Mouse (Mus musculus) right cerebral cortex, postnatal 25 days (tissue): ENCODE measurements at regions not wholly inside any gene's neighbourhood (a gene's known extent, or its start where the extent isn't known, plus 50 kb on each side); places are given as distances from the start of the nearest gene placed in this dataset.

Experiments
- DNase-seq: peaks from one replicate; pipeline ENCODE4 v3.0.0; 2022

DNA sequence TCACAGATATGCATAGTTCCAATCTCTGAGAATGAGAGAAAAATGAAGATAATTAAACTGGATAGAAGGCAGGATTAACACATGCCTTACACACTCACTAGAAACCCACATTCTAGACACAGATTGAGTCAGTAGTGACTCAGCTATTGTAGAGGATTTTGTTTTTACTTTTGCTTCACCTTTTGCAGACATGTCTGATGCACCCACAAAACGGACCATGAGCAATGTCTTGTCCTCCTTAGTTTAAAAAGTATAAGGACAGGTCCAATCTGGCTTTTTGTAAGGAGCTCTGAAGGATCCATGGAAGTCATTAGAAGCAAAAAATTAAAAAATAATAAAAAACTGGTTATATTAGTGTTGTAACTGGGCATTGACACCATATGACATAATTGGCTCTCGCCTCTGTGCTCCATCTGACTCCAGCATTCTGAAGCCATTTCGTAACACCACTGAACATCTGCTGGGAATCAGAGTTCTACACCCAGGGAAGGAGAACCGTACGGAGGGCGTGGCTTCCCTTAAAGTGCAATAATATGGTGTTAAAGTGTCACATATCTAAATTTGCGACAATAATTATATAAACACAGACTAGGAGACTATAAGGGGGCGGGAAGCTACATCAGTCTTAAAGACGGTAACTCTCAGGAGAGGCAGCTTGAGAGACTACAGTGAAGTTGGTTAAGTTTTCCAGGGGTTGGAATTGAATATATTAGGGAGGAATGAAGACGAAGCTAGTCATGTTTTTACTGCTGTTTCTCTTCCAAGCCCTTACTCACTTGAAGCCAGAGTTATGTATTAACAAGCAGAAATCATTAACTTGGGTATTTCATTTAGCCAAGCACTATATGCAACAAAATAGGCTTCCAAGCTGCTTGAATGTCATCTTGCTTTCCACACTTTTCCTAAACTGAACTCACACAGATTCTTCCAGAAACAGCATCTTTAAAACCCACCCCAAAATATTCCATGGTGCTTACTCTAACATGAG, 558.0 kb downstream of the Ebf1 start:
- DNase-seq, result no peak

DNA sequence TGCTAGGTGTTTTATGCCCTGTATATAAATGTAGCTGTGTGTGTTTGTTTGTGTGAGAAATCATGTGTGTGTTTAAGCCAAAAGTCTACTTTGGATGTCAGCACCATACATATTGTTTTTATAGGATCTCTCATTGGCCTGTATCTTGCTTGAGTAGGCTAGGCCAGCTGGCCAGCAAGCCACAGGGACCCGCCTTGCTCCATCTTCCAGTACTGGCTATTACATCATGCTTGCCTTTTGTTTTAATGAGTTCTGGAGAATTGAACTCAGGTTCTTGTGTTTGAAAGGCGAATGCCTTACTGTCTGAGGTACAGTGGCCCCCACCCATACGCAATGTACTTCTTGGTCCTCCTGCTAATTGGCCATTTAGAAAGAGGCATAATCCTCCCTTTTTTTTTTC, 559.9 kb downstream of the Ebf1 start:
- DNase-seq, result no peak

DNA sequence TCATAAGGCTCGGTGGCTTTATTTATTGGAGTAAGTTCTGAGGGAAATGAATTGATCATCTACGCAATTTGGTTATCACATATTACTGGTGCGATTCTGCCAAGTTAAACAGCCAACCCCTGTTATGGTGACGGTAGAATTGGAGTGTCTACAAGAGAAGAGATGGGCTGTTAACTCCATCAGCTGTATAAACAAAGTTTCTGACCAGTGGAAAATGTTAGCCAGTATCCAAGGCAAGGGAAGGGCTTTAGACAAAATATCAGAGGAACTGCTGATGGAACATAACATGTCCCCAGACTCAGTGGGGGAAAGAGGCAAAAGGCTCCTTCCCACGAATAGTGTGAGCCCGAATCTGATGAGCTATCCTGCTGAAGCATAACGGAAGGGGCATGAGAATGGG, 560.9 kb downstream of the Ebf1 start:
- no peak for DNase-seq

DNA sequence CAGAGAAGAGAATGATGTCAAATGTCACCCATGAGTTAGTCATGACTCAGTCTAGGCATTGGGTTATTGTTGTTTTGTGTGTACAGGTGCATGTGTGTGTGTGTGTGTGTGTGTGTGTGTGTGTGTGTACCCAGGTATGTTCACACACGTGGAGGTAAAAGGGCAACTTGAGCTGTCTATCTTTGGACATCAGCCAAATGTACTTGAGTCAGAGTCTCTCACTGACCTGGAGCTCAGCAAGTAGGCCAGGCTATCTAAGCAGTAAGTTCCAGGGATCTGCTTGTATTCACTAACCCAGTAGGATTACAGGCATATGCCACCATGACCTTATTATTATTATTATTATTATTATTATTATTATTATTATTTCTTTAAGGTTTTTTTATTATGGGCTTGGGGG, 561.9 kb downstream of the Ebf1 start:
- no peak for DNase-seq

DNA sequence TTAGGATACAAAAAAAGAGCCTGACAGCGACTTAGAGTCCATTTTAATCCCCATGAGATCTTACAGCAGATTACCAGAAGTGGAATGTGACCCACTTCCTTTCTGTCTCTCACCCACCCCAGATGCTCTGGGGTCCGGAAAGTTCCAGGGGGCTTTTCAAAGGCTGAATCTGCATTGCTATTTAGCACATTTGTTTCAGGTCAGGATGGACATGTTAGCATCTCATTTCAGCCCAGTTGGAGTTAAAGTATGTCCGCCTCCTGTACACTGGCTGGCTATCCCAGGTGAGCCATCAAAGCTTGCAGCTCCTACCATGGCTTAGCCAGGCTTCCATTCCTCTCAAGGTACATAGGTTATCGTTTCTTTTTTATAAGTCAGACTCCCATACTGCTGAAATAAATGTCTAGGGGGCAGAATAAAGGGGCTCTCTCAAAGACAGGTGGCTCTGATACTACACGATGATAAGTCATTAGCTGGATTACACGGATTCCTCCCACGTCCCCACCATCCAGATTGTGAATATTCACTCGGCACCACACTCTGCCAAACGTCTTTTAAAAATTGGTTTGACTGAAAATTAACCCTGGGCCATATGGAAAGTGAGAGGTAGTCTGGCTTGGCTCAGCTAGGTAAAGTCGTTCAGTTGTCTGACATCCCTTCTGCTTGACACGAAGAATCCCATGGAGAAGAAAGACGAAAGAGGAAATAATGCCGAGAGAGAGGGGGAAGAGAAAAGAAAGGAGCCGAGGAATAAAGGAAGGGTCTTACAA, 573.7 kb downstream of the Ebf1 start:
- no peak for DNase-seq

DNA sequence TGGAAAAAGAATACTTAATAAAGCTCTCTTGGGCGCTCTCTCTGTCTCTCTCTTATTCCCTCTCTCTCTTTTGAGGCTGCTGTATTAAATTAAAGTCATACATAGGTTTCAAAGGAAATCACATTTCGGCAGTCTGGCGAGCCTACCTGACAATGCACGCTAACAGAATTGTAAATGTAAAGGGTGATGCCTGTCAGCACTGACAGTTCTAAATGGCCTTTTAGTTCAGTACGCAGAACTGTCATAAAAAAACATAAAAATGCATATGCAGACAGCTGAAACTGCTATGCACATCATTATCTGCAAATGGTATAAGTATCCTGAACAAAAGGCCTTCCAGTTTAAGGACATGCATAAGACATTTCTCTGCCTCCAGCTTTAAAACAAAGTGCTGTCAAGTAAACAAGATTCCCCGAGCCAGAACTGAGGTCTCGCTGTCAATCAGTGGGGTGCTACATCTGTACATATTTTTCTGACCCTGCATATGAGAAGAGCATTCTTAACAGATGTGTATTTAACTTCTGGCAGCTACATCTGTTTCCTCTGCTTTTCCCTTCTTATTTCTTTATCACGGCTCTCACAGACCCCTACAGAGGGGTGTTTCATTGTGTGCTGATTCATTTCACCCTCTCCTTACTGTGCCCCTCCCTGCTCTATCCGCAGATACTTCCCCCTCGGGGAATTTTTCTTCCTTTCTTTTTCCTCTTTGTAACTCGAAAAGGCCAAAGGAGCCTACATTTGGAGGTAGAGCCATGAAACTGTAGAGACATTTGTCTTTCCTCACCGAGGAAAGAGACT, 574.5 kb downstream of the Ebf1 start:
- DNase-seq, result no peak

DNA sequence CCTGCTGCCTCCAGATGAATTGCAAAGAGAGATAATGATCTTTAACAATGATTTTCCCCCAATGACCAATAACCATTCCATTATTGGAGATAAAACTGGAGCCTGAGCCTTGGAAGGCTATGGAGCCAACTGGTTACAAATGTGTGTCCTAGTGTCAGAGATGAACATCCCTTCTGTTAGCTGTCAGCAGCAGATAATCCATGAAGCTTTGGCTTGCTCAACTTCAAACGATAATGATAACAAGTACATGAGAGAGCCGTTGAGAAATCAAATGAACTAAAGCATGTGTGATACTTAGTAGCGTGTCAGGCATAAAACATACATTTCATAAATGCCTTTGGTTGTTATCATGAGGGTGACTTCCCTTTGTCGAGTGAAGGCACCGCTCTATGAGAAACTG, 576.2 kb downstream of the Ebf1 start:
- DNase-seq, result no peak

DNA sequence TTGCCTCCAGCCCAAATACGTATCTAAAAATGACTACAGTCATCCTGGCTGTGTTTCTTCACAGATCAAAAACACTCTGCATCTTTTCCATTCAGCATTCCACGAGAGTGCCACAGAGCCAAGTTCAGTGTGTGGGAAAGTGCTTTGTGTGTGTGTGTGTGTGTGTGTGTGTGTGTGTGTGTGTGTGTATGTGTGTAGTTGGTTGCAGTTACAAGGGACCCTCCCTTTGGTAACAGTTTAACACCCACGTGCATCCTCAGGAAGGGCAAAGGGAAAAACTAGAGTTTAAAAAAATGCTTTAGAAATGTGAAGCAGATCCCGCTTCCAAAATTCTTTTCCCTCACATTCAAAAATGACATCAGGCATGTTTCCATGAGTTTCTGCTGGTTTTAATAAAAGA, 582.4 kb downstream of the Ebf1 start:
- no peak for DNase-seq

DNA sequence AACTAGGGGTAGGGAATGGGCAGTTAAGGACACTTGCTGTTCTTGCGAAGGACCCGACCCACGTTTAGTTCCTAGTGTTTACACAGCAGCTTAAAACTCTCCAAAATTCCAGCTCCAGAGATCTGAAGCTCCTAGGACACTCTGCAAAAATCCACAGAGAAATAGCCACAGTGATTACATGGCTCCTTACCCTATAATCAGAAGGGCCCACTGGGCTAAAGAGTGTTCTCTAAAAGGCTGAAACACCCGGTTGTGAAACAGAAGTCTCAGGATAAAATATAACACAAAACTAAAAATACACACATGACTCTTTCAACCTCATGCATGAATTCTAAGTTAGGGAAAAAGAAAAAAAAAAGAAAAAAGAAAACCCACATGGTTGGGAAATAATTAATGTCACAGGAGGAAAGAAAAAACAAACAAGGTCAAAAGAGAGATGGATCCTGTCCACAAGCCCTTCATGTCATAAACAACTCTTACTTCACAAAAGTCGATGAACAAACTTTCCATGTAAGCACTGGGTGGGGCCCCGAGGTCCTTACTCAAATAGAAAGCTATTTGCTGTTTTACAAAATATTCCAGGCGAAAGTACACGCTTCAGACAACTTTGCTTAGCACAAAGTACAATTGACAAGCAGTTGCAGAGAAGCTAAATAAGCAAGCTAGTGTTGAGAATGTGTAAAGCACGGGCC, 583.7 kb downstream of the Ebf1 start:
- no peak for DNase-seq

DNA sequence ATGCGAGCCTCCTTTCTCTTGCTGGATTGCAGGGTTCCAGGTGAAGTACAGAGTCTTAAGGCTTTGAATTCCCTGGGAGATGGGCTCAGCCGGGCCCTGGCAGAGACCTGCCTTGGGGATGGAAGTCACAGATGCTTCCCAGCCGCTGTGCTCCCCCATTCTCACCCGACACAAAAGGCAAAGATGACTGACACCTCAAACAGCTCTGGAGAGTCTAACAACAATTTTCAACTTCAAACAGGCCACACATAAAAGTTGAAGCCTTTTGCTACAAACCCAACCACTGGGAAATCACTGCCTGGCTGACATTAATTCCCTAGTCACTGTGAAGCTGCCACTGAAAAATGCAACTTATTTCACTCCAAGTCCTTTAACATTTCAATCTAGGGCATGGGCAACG, 586.3 kb downstream of the Ebf1 start:
- no peak for DNase-seq

DNA sequence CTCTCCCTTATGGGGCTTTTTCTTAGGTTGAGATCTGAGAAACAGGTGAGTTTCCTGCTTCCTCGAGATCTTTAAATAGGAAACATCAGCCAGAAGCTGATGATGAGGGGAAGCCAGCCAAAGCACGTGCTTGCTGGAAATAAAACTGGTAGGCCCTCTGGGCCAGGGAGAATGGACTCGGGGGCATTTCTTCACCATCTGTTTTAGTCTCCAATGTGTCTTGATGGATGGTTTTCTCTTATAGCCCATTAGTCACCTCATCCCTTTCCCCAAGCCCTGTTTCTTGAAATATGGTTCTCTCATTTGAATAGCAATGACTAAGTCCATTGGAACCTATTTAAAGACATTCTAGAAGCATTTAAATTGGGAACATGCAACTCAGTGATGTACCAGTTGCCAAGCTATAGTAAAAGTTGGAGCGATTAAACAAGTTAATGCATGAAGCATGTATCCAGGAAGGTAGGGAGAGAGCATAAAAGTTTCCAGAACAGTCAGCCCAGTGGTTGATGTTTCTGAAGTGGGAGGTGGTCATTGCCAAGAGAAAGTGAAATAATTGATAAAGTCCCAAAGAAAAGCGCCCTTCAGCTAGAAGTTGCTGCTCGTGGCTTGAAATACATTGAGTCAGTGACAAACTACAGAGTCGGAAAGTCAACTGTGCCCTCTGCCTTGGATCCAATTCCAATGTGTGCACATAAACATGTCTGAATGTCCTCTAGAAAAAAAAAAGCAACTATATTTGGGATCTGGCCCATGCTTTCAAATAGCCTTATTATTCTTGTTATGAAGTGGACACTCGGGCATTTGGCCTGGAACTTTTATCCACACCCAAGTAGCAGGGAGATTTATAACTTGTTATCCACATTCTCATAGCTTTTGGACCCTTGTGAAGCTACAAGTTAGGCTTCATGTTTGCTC, 589.8 kb downstream of the Ebf1 start:
- DNase-seq, result no peak

DNA sequence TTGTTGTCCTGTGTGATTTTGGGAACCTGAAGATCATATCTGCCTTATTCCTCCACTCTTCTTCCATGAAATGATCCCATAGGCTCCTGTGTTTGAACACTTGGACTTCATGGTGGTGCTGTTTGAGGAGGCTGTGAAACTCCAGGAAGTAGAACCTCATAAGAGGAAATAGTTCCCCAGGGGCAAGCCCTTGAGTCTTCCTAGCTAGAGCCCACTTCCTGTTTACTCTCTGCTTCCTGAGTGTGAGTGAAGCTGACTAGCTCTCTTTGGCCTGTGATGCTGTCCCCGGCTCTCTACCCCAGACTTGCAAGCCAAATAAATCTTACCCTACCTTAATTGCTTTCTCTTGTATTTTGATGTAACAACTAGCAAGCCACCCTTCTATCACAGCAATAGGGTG, 597.0 kb downstream of the Ebf1 start:
- no peak for DNase-seq

DNA sequence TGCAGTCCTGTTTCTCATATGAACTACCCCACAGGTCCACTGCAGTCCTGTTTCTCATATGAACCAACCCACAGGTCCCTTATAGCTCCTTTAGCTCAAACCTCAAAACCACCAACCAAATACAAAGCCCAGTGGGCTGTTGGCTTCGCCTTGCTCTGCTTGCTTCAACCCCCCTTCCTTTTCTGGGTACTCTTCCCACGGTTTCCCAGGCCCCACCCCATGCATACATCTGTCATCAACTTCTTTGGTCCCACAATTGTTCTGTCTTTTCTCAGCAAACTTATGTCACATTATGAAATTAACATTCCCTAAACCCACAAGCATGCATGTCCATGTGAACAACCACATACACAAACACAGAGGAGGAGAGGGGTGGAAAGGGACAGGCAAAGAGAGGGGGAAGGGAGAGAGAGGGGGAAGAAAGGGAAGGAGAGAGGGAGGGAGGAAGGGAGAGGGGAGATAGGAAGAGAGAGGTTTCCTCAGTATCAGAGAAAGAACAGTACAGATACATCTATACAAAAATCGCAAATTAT, 599.9 kb downstream of the Ebf1 start:
- no peak for DNase-seq

DNA sequence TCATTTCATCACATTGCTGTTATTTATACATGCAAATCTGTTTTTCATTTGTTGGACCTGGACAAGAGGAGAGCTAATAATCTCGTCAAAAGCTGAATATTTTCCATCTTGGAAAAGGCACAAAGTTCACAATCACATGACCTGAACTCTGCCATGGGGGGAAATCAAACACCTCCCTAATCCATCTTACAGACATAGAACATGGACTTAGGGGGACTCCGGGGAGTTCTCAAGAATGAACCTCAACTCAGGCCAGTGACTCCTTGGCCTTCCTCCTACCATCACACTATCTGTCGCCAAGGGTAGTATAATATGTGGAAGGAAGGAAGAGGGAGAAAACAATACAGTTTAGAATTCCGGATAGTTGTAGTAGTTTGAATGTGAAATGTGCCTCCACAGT, 602.1 kb downstream of the Ebf1 start:
- DNase-seq, result no peak

DNA sequence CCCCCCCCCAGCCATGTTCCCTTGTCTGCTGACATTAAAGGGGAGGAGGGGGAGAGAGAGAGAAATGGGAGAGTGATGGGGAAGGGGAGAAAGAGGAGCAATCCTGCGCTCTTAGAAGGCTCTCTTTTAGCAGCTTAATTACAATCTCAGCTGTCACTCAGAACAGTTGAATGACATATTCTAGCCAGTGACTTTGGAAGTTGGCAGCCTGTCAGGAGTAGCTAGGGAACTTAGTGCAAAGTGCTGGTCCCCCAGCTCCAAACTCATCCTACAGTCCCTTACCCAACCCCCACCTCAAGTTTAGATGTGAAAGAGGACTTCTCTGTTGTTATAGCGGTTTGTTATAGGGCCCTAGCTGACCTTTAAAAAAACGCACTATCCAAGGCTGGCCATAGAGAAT, 604.9 kb downstream of the Ebf1 start:
- DNase-seq, result no peak

DNA sequence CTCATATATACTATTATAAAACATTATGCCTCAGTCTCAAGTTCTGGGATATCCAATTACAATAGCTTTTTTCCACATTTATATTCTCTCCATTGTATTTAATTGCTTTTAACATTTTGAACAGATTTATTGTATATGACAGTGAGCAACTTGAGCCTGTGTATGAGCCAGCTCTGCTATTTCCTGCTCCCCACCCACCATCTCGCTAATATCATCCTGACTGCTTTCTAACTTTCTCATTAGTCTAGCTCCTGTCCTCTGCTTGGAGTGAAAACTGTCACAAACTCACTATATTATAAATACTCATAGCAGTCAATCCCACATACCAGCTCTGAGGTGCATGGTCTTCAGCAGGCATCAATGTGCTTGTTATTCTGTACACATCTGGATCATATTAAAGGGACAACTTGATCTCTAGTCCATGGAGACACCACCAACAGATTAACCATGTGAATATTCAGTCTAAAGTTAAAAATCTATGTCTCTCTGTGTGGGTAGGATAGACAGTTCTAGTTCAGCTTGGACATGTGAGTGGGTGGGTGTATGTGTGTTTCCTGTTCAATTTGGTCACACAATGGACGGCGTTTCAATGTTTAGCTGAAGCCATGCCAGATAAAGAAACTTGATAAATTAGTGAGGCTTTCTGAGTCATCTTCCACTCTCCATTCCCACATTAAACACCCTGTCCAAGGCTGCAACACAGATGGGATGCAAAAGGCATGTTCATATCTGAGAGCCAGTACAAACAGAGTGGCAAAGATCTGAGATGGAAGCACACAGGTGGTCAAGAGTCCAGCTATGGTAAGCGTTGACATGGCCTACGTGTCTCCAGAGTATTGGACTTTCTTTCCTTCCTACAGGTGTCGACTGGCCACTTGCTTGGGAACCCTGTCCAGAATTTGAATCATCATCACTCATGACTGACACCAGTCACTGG, 616.1 kb upstream of the Clint1 start:
- DNase-seq, result no peak

DNA sequence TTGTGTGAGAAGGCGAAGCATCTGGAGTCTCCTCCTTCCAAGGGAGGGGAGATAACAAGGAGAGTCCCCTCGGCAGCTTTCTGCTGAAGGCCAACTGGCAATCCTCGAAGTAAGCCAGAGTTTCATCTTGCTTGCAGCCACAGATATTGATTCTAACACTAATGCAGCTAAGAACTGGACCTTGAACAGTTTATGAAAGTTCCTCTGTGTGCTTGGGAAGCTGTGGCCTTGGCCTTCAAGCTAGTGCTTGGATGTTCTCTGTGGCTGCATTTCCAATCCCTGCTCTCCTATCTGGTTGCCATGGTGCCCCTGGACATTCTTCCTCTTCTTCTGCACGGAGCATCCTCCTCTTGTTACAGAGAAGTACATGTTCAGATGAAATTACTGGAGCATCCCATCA, 614.8 kb upstream of the Clint1 start:
- no peak for DNase-seq

DNA sequence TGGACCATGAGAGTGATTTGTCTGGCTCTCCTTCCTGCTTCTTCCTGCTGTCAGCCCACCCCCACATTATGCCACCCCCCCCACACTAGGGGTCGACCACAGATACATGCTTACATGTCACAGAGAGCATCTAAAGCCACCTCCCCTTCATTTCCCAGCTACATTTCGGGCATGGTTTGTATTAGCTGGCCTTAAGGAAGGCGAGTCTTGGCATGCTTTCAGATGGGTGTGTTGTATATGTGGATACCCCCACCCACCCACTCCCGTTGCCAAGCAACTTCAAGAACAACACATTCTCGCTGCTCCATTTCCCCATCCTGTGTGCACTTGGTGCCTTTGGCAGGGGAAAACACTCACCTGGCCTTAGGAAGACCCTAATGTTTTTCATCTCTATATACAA, 612.8 kb upstream of the Clint1 start:
- no peak for DNase-seq

DNA sequence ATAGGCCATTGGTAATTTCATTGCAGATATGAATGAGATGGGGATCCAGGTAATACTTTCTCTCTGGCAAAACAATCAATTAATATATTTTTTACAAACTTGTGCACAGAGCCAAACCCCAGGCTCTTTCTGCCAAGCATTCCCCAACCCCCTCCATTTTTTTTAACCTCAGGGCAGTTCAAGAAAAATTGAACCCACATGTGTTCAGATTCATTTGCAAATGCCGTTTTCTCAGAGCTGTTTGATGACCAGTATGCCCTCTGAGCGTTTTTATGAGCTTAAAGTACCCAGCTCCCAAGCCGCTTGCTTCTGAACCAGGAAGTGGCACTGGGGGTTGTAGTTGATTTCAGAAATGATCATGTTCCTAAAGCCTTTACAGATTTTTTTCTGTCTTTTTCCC, 611.4 kb upstream of the Clint1 start:
- no peak for DNase-seq

DNA sequence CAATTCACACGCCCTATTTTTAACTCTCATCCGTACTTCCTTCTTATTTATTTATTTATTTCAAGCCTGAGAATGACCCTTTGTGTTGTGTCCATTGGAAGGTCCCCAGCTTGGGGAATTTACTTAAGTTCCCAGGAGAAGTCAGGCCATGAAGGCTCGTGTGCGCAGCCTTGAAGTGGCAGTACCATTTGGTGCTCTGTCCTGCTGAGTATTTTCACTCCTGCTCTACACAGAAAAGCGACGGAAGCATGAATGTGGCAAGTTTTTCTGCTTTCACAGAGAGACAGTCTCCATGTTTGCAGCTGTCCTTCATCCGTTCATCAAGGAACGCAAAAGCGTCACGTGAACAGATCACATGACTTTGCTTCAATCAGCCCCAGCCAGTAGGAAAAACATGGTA, 610.2 kb upstream of the Clint1 start:
- no peak for DNase-seq
